Mouse (Mus musculus) ovary, adult 18-20 months (tissue): ENCODE measurements around the gene Wdfy2.

Experiments
- DNase-seq: peaks from one replicate; pipeline ENCODE4 v3.0.0; 2022; ENCODE audit warnings: low spot score, mixed read lengths

Gene Wdfy2

GRCm38 (mm10) chr14:62936631-62937380 lies 99.3 kb downstream of the Wdfy2 start:
- DNase-seq: no peak

- DNase-seq: no peak
These were observed 100.2 kb downstream of the Wdfy2 start for GRCm38 (mm10) chr14:62937675-62938074.

DNA sequence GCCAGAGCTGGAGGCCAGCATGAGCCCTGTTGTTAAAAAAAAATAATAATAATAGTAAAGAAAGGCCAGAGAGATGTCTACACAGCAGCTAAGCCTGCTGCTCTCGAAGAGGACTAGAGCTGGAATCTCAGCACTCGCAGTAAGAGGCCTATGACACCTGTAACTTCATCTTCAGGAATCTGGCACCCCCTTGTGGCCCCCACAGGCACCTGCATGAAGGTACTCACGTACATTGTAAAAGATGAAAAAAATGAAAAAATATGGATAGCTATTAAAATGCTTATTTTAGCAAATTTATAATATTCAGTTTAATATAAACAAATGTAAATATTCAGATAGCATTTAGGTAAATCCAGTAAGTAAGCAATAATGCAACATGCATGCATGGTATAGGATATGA lies 102.0 kb downstream of the Wdfy2 start:
- no peak for DNase-seq

DNA sequence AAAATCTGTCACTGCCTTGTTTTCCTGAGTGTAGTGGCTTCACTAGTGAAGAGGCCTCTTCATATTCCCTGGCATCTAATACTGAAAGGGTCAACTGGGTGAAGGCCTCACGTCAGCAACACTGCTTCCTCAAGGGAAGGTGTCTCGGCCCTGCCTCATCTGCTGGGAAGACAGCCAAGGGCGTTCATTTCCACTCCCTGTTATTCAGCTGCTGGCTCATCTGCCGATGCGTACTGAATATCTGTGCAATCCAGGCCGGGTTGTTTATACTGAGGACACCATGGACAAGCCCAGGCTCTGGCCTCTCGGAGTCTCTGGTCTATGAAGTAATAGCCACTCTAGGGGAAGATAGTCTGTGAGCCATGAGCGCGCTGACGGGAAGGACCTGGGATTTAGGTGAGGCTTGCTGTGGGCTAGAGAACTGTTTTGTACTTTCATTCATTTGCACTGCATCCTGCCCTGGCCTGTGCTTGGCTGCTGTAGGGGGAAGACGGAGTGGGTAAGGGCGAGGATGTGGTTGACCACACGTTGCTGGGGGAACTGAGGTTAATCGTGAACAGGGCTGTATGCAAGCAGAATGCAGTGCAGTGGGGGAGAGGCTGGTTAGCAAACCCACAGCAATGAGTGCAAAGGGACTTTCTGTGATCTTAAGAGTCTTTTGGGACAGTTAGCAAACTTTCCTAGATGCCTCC lies 103.1 kb downstream of the Wdfy2 start:
- DNase-seq: peak; percentile 69

DNA sequence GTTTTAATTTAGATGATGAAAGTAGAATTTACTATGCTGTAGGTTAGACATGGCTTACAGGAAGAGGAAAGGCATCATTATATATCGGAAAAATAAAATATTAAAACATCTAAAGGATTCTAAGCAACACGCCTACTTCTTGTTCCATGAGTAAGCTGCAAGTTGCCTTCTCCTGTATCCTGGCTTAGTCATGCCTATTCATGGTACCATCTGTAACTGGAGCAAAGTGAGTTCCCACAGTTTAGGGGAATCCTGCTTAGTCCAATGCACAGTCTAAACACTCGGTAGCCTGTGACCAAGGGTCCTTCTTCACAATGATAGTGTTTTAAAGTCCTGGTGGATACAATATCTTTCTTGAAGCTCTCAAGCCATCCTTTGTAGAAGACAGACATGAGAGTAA lies 109.3 kb downstream of the Wdfy2 start:
- DNase-seq: no peak

- DNase-seq: no peak
These were observed 118.6 kb downstream of the Wdfy2 start for GRCm38 (mm10) chr14:62956091-62956490.

DNA sequence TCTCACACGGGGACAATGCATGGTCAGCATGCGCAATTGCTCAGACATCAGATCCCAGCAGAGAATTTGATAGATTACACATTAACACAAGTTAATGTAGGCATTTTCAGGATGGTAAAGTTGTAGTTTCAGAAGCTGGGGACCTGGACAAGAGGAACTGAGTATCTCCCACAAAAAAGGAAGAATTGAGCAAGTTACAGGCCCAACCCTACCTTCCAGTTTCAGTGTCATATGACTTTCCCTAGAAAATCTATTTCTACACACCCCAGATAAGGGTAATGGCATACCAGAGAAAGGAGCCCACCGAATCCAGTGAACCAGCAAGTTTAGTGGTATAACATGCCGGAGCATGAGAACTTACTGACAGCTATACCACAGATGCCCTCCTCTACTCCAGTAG lies 126.2 kb downstream of the Wdfy2 start:
- DNase-seq: no peak

DNA sequence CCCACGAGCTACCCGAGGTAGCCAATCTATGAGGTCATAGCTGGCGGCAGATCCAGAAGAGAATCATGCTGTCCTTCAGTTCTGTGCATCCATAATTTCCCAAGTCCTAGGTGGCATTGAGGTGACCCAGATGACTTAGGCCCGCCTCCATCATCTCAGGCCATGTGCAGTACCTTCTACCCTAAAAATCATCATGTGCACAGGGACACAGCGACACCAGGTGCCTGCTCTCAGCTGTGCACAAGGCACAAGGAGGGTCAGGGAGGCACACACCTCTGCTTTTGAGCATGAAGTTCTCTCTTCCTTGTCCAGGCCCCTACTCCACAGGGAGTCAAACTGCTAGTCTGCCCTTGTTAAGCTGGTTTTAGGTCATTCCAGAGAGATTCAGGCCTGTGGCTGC lies 127.9 kb downstream of the Wdfy2 start:
- no peak for DNase-seq

DNA sequence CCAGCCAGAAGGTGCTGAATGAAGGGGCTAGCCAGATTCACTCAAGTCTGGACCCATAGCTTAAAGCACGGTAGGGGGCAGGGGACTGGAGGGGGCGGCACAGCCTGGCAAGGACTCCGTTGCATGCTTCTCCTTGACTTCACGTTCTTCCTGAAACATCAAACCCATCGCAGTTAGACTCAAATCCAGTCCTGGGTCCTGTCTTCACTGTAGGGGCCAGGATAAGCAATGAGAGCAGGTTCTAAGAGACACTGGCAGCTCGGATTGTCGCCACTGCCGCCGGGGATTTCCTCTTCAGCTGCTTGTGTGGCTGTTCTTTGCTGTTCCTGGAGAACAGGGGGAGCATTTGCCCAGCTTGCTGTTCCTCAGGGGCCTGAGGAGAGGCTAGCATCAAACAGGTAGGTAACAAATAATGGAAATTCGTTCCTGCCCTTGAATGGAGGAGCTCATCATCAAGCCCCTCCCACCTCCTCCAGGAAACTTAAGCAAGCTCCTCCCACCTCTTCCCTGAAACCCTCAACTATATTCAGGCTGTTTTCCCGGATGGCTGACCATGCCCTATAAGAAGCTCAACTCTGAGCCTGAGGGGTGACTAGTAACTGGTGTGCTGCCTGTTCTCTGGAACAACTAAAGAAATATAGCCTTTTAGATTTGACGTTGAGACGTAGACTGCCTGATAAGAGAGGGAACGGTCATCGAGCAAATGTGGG lies 128.5 kb downstream of the Wdfy2 start:
- no peak for DNase-seq

GRCm38 (mm10) chr14:62975046-62975445 lies 137.6 kb downstream of the Wdfy2 start:
- no peak for DNase-seq

DNA sequence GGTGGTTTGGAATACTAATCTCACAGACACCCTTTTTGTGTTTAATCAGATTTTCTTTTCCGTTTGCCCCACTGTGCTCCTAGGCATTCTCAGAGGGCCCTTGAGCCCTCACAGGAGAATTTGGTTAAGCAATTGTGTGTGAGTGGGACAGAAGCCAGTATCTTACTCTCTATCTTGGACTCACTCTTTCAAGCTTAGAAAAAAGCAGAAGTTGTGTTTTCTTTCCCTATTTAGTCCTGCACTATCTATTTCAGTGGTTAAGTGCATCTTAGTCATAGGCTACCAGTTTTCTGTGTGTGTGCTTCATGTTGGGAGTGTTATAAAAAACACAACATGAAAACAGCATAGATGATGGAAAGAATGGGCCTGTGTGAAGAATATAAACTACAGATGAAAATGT lies 142.3 kb downstream of the Wdfy2 start:
- no peak for DNase-seq

DNA sequence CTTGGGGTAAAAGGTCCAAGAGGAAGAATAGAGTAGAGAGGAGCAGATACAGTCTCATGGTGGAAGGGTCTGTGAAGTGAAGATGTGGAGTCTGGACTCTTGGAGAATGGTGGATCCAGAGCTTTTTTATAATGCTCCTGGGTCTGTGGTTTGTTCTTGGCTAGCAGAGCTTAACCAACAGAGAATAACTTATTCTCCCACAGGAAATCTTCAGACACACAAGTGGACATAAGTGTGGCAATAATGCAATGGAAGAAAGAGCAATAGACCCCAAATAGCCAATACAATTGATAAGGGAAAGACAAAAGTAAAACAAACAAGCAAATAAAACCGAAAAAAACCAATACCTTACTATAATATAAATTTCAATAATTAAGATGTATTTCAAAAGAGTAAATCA lies 146.9 kb downstream of the Wdfy2 start, which contains the start of gene Defb48:
Gene Defb48, minus strand, starts transcription at position 101 of the 400 bp plus-strand sequence.
- no peak for DNase-seq

DNA sequence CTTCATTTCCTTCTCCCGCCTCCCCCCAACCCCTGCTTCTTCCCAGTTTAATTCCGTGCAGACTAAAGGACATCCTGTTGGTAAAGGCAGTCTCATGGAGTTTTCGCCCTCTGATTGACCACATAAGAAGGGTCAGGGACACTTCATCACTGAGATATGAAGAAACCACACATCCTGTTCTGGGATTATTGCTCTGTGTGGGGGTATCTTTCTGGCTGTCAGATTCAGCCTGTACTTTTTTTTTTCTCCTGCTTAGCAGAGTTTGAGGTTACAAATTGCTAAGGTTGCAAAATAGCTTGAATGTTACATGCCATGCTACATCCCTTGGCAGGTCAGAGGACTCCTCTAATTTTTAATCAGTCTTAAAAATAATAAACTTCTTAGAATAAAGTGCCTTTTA lies 153.8 kb downstream of the Wdfy2 start:
- no peak for DNase-seq

- DNase-seq: no peak
These were observed 154.5 kb downstream of the Wdfy2 start for GRCm38 (mm10) chr14:62991849-62992510.

DNA sequence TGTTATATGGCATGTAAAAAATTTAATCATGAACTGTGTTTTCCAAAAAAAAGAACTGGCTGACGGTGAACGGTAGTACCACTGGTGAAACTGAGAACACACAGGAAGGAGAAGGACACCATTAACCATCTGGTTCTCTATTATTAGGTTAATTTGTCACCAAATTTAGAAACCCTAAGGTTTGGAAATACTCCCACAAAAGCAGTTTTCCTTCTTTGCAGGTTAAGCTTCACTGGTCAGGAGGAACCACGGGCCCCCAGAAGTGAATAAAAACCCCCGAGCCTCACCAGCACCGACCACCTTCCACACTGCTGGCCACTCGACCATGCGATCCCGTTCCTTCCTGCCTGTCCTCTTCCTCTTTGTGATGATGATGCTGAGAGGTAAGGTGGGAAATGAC lies 160.3 kb downstream of the Wdfy2 start, which contains the start of gene Defb47:
Gene Defb47, plus strand, starts transcription at position 301 of the 400 bp plus-strand sequence.
- no peak for DNase-seq

DNA sequence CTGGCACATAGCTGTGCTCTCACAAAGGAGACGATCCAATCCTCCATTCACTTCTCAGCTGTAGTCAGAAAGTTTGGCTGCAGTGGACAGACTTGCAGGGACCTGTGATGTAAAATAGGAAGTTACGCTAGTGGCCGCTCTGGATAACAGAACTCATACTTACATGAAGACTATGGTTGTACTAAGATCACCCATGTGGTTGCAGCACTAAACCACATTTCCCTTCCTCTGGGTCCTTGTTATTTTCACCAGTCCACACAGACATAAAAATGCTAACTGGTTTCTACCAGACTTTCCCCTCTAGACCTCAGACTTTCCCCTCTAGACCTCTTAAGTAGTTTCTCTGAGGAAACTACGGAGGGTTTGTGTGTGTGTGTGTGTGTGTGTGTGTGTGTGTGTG lies 161.5 kb downstream of the Wdfy2 start:
- DNase-seq: no peak

DNA sequence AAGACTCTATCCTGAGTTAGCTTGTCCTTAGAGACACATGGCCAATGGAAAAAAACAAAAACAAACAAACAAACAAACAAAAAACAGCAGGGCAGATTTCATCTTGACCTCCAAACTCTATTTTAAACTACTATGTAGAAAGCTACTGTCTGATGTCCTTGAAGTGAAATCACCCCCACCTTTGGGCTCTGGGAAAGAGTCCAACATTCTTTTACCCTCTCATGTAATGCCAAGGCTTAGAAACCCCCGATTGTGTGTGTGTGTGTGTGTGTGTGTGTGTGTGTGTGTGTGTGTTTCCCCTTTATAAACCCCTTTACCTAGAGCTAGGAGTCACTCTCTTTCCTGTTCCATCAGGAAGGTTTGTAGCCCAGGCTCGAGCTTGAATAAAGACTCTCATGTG lies 165.1 kb downstream of the Wdfy2 start:
- no peak for DNase-seq
